8 mouse cellular contexts compared by ENCODE assay signal in the genomic region with DNA sequence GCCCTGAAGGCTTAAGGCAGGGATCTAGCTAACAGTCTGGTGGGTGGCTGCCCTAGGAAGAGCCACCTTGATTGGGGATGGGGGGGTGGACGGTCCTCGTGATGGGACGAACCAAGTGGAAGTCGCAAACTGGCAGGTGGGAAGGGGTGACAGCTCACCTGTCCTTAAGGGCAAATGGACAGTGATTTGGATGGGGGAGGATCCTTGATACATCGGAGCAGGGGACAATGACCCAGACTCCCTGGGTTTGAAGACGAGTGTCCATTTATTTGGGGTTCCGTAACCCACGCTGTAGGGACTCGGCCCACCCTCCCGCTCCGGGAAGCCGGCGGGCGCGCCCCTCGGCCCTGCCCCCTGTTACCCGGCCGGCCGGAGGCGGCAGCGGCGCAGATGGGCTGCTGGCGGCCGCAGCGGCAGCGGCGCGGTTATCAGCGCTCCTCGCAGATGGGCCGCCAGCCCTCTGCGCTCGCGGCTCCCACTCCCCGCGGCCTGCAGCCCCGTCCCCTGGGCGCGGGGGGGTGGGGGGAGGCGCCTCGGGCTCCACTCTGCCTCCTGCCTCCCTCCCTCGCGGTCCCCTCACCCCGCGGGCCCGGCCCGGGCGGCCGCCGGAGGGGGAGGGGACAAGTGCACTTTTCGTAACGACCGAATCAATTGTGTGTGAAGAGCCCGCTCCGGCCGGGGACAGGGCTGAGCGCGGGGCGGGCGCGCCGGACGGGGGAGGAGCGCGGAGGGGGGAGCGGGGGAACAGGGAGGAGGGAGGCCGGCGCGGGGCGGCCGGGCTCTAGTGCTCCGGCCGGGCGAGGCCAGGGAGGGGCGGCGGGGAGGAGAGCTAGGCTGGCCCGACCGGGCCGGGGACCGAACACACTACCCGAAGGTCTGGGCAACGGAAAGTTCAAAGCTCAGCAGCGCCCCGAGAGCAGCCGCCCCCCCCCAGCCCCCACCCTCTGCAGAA. TPM values are rescaled to one million over a fixed set of nuclear protein-coding genes. Genes with fewer than 3 reads are reported as not detected.
DNase-seq lines count a peak whose midpoint lies in the region; ATAC-seq and TF ChIP-seq lines count a peak whose summit lies in the region.

No protein-coding gene starts in this region.

- DNase-seq in kidney, adult 9 months, result no peak
- peak; percentile 82 to 84 for DNase-seq in adrenal gland, postnatal 36 days
- no peak for DNase-seq in liver, embryonic 14.5 days (ENCODE audit: low read depth in 3 of 3, low spot score in 3 of 3)
- peak; percentile 84 for DNase-seq in neural tube, embryonic 10.5 days (ENCODE audit: extremely low spot score, low spot score)
- DNase-seq in yolk sac, embryonic 10.5 days (ENCODE audit: low spot score), result peak; percentile 70

- peaks cover 21% of the 10 kb centered on the region for H3K27me3 ChIP-seq in kidney, embryonic 14.5 days (ENCODE audit: control insufficient read depth, insufficient read depth, low read length)
- peaks cover 21% of the 10 kb centered on the region for H3K27me3 ChIP-seq in forebrain, embryonic 13.5 days
- H3K27me3 ChIP-seq in hindbrain, embryonic 13.5 days, result peaks cover 11% of the 10 kb centered on the region; the same call in 1 of the 2 replicates
- no peaks in the 10 kb centered on the region for H3K27me3 ChIP-seq in liver, embryonic 14.5 days (ENCODE audit: control insufficient read depth, insufficient read depth, low read length)

- H3K4me2 ChIP-seq in kidney, embryonic 14.5 days (replicated peaks; ENCODE audit: low read depth, low read length), result peak overlapping the region; percentile 99
- peak overlapping the region; percentile 94 for H3K4me2 ChIP-seq in forebrain, embryonic 13.5 days
- peak overlapping the region; percentile 88 for H3K4me2 ChIP-seq in hindbrain, embryonic 13.5 days
- H3K4me2 ChIP-seq in liver, embryonic 14.5 days (ENCODE audit: low read depth), result peak overlapping the region; percentile 95

- no peaks in the 10 kb centered on the region for H3K36me3 ChIP-seq in kidney, embryonic 14.5 days (ENCODE audit: control insufficient read depth, insufficient read depth, low read length)
- no peaks in the 10 kb centered on the region for H3K36me3 ChIP-seq in forebrain, embryonic 13.5 days (ENCODE audit: poor library complexity, severe bottlenecking)
- H3K36me3 ChIP-seq in hindbrain, embryonic 13.5 days, result no peaks in the 10 kb centered on the region
- no peaks in the 10 kb centered on the region for H3K36me3 ChIP-seq in liver, embryonic 14.5 days (replicated peaks; ENCODE audit: control insufficient read depth, insufficient read depth, low read depth)

- H3K27ac ChIP-seq in kidney, embryonic 14.5 days (ENCODE audit: low read depth, low read length), result peak overlapping the region; percentile 71
- peak overlapping the region; percentile 86 for H3K27ac ChIP-seq in forebrain, embryonic 13.5 days
- peak overlapping the region; percentile 95 for H3K27ac ChIP-seq in hindbrain, embryonic 13.5 days
- H3K27ac ChIP-seq in liver, embryonic 14.5 days, result peak overlapping the region; percentile 84

- WGBS in kidney, embryonic 14.5 days, result under 1% methylated on average over 45 of the region's 85 CpGs
- 2% methylated on average over 45 of the region's 85 CpGs for WGBS in forebrain, embryonic 13.5 days
- 2% methylated on average over 63 of the region's 85 CpGs for WGBS in hindbrain, embryonic 13.5 days
- whole genome bisulfite sequencing in liver, embryonic 14.5 days (ENCODE audit: insufficient replicate concordance), result 2% methylated on average over 71 of the region's 85 CpGs

- peak overlapping the region; percentile 75 for H3K9ac ChIP-seq in kidney, embryonic 14.5 days (ENCODE audit: low read depth, low read length)
- peak overlapping the region; percentile 82 for H3K9ac ChIP-seq in forebrain, embryonic 13.5 days
- H3K9ac ChIP-seq in hindbrain, embryonic 13.5 days, result peak overlapping the region; percentile 93
- peak overlapping the region; percentile 88 for H3K9ac ChIP-seq in liver, embryonic 14.5 days (replicated peaks)

- TF ChIP-seq EP300 in liver, embryonic 14.5 days (IDR thresholded peaks at IDR 0.05; ENCODE audit: low read depth), result no peak

- H3K9me3 ChIP-seq in kidney, embryonic 14.5 days (ENCODE audit: control insufficient read depth, low read length), result no peaks in the 10 kb centered on the region
- no peaks in the 10 kb centered on the region for H3K9me3 ChIP-seq in forebrain, embryonic 13.5 days (replicated peaks)
- H3K9me3 ChIP-seq in hindbrain, embryonic 13.5 days, result no peaks in the 10 kb centered on the region
- no peaks in the 10 kb centered on the region for H3K9me3 ChIP-seq in liver, embryonic 14.5 days (ENCODE audit: control insufficient read depth, low read length)

- peaks cover 24% of the 10 kb centered on the region for H3K4me1 ChIP-seq in kidney, embryonic 14.5 days (ENCODE audit: control insufficient read depth, insufficient read depth, low read length)
- H3K4me1 ChIP-seq in forebrain, embryonic 13.5 days, result peaks cover 43% of the 10 kb centered on the region
- H3K4me1 ChIP-seq in hindbrain, embryonic 13.5 days (replicated peaks), result peaks cover 57% of the 10 kb centered on the region
- peaks cover 42 to 43% of the 10 kb centered on the region in 2 experiments for H3K4me1 ChIP-seq in liver, embryonic 14.5 days (replicated peaks; ENCODE audit: control insufficient read depth in 2 of 2, insufficient read depth in 2 of 2, low read length in 1 of 2)

- TF ChIP-seq CTCF in liver, embryonic 14.5 days (IDR thresholded peaks at IDR 0.05; ENCODE audit: low read depth), result no peak

- H3K4me3 ChIP-seq in kidney, embryonic 14.5 days (ENCODE audit: low read length), result peak overlapping the region; percentile 65
- peak overlapping the region; percentile 68 for H3K4me3 ChIP-seq in forebrain, embryonic 13.5 days
- H3K4me3 ChIP-seq in hindbrain, embryonic 13.5 days, result peak overlapping the region; percentile 79
- peak overlapping the region; percentile 82 to 86 for H3K4me3 ChIP-seq in liver, embryonic 14.5 days (ENCODE audit: insufficient read depth in 1 of 2, low read depth in 2 of 2, low read length in 2 of 2)

- peak; percentile 62 for ATAC-seq in kidney, embryonic 14.5 days (ENCODE audit: low FRiP score, low TSS enrichment)
- peak; percentile 57 for ATAC-seq in forebrain, embryonic 13.5 days
- peak; percentile 37 for ATAC-seq in hindbrain, embryonic 13.5 days (ENCODE audit: low FRiP score)
- peak; percentile 43 for ATAC-seq in liver, embryonic 14.5 days (ENCODE audit: insufficient read depth)

RNA-seq across cellular contexts. Expression of a gene that starts 1.9 kb away (rescaled TPM):
- 10.5 and 17.1 TPM in 2 replicates for polyA plus RNA-seq in kidney, embryonic 14.5 days (2014; fragmentation: Nextera tagmentation; extraction: Ambion mirVana)
- 10 to 100 TPM; 12.8 to 13.3 TPM for total RNA-seq in adrenal gland, postnatal 36 days (2021)
- 32.1 and 36.7 TPM in 2 replicates for polyA plus RNA-seq in forebrain, embryonic 13.5 days (2015; fragmentation: Nextera tagmentation; extraction: Ambion mirVana)
- polyA plus RNA-seq in hindbrain, embryonic 13.5 days (2015; fragmentation: Nextera tagmentation; extraction: Ambion mirVana), result 42.4 and 43.8 TPM in 2 replicates
- 5.7 and 6.0 TPM in 2 replicates for polyA plus RNA-seq in liver, embryonic 14.5 days (2012; rRNA removed)
- 3.7 and 4.4 TPM in 2 replicates for polyA plus RNA-seq in liver, embryonic 14.5 days (2014; fragmentation: Nextera tagmentation; extraction: Ambion mirVana)

RNA-seq across cellular contexts. Expression of a gene that starts 35.3 kb away (rescaled TPM):
- polyA plus RNA-seq in kidney, embryonic 14.5 days (2014; fragmentation: Nextera tagmentation; extraction: Ambion mirVana), result not detected in 2 replicates
- not detected for total RNA-seq in adrenal gland, postnatal 36 days (2021)
- not detected in 2 replicates for polyA plus RNA-seq in forebrain, embryonic 13.5 days (2015; fragmentation: Nextera tagmentation; extraction: Ambion mirVana)
- polyA plus RNA-seq in hindbrain, embryonic 13.5 days (2015; fragmentation: Nextera tagmentation; extraction: Ambion mirVana), result not detected in 2 replicates
- polyA plus RNA-seq in liver, embryonic 14.5 days (2012; rRNA removed), result not detected in 2 replicates
- polyA plus RNA-seq in liver, embryonic 14.5 days (2014; fragmentation: Nextera tagmentation; extraction: Ambion mirVana), result not detected in 2 replicates

Comparison
In these comparisons a context has a peak if more than half of its experiments do, and no peak if none do; other contexts are left out.
1. DNase-seq: peak in adrenal gland, postnatal 36 days (2 of 2), neural tube, embryonic 10.5 days (single experiment) and yolk sac, embryonic 10.5 days (single experiment); none in kidney, adult 9 months (single experiment) and liver, embryonic 14.5 days (0 of 3).
2. Peak in every context shown above with its lines, with median percentiles within 50 percentile points of each other: ATAC-seq, H3K27ac ChIP-seq, H3K4me2 ChIP-seq, H3K4me3 ChIP-seq and H3K9ac ChIP-seq.